Mouse (Mus musculus) hindbrain, embryonic 10.5 days (tissue): Measurements from ENCODE around the gene Daw1. TPM values are rescaled to one million over a fixed set of nuclear protein-coding genes. Genes with fewer than 3 reads are reported as not detected.

Experiments
- DNase-seq: peaks from one replicate; pipeline ENCODE4 v3.0.0-alpha.2; 2017; ENCODE audit warnings: low spot score
- H3K27ac ChIP-seq: fragments of 300-500 bp; sonication (generic); 2 replicates; pipeline ENCODE4 v1.5.1; 2016; ENCODE audit warnings: mild to moderate bottlenecking, moderate library complexity
- H3K27me3 ChIP-seq: fragments of 300-500 bp; sonication (generic); 2 replicates; pipeline ENCODE4 v1.6.1; 2016; ENCODE audit warnings: mild to moderate bottlenecking; ENCODE audit not compliant: poor library complexity, insufficient read depth, severe bottlenecking
- H3K36me3 ChIP-seq: fragments of 300-500 bp; sonication (generic); 2 replicates; pipeline ENCODE4 v1.6.1; 2016; ENCODE audit warnings: mild to moderate bottlenecking, moderate library complexity
- H3K4me1 ChIP-seq: fragments of 300-500 bp; sonication (generic); replicated peaks from 2 replicates; pipeline ENCODE4 v1.6.1; 2016; ENCODE audit warnings: mild to moderate bottlenecking
- H3K4me3 ChIP-seq: fragments of 300-500 bp; sonication (generic); 2 replicates; pipeline ENCODE4 v1.5.1; 2016; ENCODE audit warnings: mild to moderate bottlenecking, moderate library complexity
- H3K9me3 ChIP-seq: fragments of 300-500 bp; sonication (generic); 2 replicates; pipeline ENCODE4 v1.6.1; 2016; ENCODE audit warnings: mild to moderate bottlenecking, moderate library complexity
- whole genome bisulfite sequencing: fragments of 180-500 bp; shearing (Covaris S2); methylation state at CpG from one replicate; pipeline ENCODE4 v1.1.7; 2016; 5-methylcytosine and 5-hydroxymethylcytosine counted together
- polyA plus RNA-seq: library from polyadenylated mRNA; unstranded; fragments of >200 nt; fragmentation: Nextera tagmentation; extraction: Ambion mirVana; gene quantifications from 2 replicates; pipeline ENCODE4 v1.2.1, GENCODE M21; 2016

Gene Daw1
- polyA plus RNA-seq, 1 experiment from 2014 or later, result 0.67 TPM

DNA sequence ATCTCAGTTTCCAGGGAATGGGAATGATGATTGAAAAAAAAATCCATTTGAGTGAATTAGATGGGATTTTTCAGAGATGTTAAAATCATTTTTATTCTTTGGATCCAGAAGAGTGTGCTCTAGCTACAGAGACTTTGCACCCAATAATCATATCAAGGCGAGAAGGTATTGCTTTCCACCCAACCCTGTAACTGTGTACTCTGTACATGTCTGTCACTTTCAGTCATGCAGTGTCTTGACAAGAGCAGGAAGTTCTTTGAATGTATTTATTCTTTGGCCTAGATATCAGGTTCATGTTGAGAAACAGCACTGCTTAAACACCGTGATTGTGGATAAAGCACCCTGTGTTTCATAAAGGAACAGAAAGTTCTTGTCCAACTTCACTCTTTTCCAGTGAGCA, 13.0 kb upstream of the Daw1 start:
- Histone ChIP-seq H3K36me3 (no peaks in the 10 kb centered on the region), H3K27me3 (no peaks in the 10 kb centered on the region), H3K4me3 (no peak overlapping the region), H3K27ac (no peak overlapping the region), H3K4me1 (no peaks in the 10 kb centered on the region), H3K9me3 (no peaks in the 10 kb centered on the region)
- 85% methylated on average over 2 of the region's 2 CpGs for WGBS
- no peak for DNase-seq

GRCm38 (mm10) chr1:83150227-83150626, 9.3 kb upstream of the Daw1 start:
- H3K27ac ChIP-seq, result no peak overlapping the region
- no peaks in the 10 kb centered on the region for H3K36me3 ChIP-seq
- H3K4me3 ChIP-seq, result no peak overlapping the region
- no peaks in the 10 kb centered on the region for H3K9me3 ChIP-seq
- DNase-seq, result no peak
- H3K27me3 ChIP-seq, result no peaks in the 10 kb centered on the region
- 72% methylated on average over 3 of the region's 3 CpGs for WGBS
- no peaks in the 10 kb centered on the region for H3K4me1 ChIP-seq

DNA sequence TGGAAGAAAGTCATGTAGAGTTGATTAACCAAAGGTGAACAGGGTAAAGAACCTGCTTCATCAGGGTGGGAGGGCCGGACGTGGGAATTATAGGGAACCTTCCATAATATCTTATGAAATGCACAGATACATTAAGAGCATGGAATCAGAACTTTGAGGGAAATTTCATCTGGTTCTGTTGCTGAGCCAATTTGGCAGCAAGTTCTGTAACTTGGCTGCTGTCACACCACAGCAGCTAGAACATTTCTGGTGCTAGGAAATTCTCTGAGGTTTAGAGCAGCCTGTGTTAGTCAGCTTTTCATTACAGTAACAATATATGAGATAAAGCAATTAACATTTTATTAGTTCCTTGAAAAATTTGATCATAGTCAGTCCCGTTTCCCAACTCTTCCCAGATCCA, 6.6 kb upstream of the Daw1 start:
- Histone ChIP-seq H3K27me3 (no peaks in the 10 kb centered on the region), H3K4me3 (no peak overlapping the region), H3K4me1 (no peaks in the 10 kb centered on the region), H3K9me3 (no peaks in the 10 kb centered on the region), H3K36me3 (no peaks in the 10 kb centered on the region), H3K27ac (no peak overlapping the region)
- 90% methylated on average over 3 of the region's 3 CpGs for WGBS
- DNase-seq, result no peak

DNA sequence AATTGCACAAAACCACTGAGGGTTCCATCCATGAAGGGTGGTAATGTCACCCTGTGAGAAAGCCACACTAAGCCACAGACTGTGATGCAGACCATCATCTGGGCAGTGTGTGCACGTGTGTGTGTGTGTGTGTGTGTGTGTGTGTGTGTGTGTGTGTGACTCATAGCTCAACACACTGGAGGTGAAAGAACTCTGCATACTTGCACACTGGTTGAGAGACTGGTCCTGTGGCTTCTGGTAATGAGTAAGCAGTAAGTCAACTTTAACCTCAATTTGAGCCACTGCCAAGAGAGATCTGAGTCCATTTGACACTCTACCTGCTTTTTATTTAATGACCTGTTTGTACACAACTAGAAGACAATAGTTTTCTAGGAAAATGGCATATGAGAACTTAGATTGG, 2.7 kb upstream of the Daw1 start:
- Histone ChIP-seq H3K9me3 (no peaks in the 10 kb centered on the region), H3K27me3 (no peaks in the 10 kb centered on the region), H3K27ac (no peak overlapping the region), H3K4me1 (no peaks in the 10 kb centered on the region), H3K4me3 (no peak overlapping the region), H3K36me3 (no peaks in the 10 kb centered on the region)
- 71% methylated on average over 1 of the region's 1 CpGs for WGBS
- no peak for DNase-seq

DNA sequence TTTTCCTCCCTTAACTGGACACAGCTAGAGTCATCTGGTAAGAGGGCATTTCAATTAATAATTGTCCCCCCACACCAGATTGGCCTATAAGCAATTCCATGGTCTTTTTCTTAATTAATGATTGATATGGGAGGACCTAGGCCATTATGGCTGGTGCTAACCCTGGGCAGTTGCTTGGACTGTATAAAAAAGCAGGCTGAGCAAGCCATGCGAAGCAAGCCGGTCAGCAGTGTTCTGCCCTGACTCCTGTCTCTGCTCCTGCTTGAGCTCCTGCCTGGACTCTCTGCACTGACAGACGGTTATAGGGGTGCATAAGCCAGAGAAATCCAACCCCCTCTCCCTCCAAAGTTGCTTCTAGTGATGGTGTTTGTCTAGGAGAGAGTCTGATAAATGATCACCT, 2.1 kb downstream of the Daw1 start:
- no peak for DNase-seq
- H3K4me1 ChIP-seq, result no peaks in the 10 kb centered on the region
- H3K27ac ChIP-seq, result no peak overlapping the region
- H3K9me3 ChIP-seq, result no peaks in the 10 kb centered on the region
- H3K36me3 ChIP-seq, result no peaks in the 10 kb centered on the region
- WGBS, result 79% methylated on average over 3 of the region's 3 CpGs
- no peaks in the 10 kb centered on the region for H3K27me3 ChIP-seq
- H3K4me3 ChIP-seq, result no peak overlapping the region

DNA sequence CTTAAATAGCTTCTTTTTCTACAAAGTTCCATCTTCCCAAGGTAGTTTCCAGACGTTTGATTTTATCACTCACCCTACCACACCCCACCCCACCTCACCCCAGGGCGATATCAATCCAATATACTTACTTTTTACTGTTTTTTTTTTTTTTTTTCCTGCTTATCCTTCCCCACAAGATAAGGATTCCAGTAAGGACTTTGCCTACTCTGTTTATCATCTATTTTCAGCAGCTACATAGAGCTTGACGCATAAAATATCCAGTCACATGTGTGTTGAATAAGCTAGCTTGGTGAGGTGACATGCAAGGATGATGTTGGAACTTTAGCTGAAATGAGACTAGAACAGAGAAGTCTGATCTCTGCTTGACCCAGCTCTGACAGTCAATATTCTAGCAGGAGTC, 4.5 kb downstream of the Daw1 start:
- DNase-seq, result no peak
- no peaks in the 10 kb centered on the region for H3K27me3 ChIP-seq
- 85% methylated on average over 3 of the region's 3 CpGs for whole genome bisulfite sequencing
- no peaks in the 10 kb centered on the region for H3K4me1 ChIP-seq
- no peaks in the 10 kb centered on the region for H3K36me3 ChIP-seq
- no peaks in the 10 kb centered on the region for H3K9me3 ChIP-seq
- H3K27ac ChIP-seq, result no peak overlapping the region
- no peak overlapping the region for H3K4me3 ChIP-seq

- H3K27me3 ChIP-seq, result no peaks in the 10 kb centered on the region
- WGBS, result 88% methylated on average over 3 of the region's 3 CpGs
- H3K27ac ChIP-seq, result no peak overlapping the region
- H3K36me3 ChIP-seq, result no peaks in the 10 kb centered on the region
- no peak for DNase-seq
- no peak overlapping the region for H3K4me3 ChIP-seq
- no peaks in the 10 kb centered on the region for H3K4me1 ChIP-seq
- no peaks in the 10 kb centered on the region for H3K9me3 ChIP-seq
Measured at GRCm38 (mm10) chr1:83169158-83169557, 9.6 kb downstream of the Daw1 start.

GRCm38 (mm10) chr1:83175985-83176384, 16.4 kb downstream of the Daw1 start:
- 80% methylated on average over 1 of the region's 1 CpGs for WGBS
- H3K4me3 ChIP-seq, result no peak overlapping the region
- H3K4me1 ChIP-seq, result no peaks in the 10 kb centered on the region

DNA sequence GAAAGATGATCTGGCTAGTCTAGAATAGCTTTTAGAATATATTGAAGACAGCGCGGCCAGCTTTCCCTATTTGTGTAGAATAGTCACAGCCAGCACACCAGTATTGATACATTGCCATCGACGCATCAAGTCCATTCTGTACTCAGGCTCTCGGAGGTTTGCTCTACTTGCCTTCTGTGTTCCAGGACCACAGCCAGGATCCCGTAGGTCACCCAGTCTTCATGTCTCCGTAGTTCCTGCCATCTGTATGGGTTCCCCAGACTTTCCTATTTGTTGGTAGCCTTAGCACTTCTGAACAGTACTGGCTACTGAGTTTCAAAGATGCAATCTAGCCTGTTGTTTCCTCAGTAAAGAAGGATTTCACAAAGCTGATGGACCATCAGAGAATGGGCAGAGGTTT, 20.0 kb downstream of the Daw1 start:
- no peaks in the 10 kb centered on the region for H3K9me3 ChIP-seq
- 90% methylated on average over 7 of the region's 7 CpGs for WGBS
- DNase-seq, result no peak
- H3K4me3 ChIP-seq, result no peak overlapping the region
- H3K36me3 ChIP-seq, result no peaks in the 10 kb centered on the region
- H3K27ac ChIP-seq, result no peak overlapping the region
- H3K4me1 ChIP-seq, result no peaks in the 10 kb centered on the region
- no peaks in the 10 kb centered on the region for H3K27me3 ChIP-seq

More at GRCm38 (mm10) chr1:83175985-83176384, 16.4 kb downstream of the Daw1 start:
- no peaks in the 10 kb centered on the region for H3K9me3 ChIP-seq
- H3K27me3 ChIP-seq, result no peaks in the 10 kb centered on the region
- H3K27ac ChIP-seq, result no peak overlapping the region
- no peaks in the 10 kb centered on the region for H3K36me3 ChIP-seq
- DNase-seq, result no peak

DNA sequence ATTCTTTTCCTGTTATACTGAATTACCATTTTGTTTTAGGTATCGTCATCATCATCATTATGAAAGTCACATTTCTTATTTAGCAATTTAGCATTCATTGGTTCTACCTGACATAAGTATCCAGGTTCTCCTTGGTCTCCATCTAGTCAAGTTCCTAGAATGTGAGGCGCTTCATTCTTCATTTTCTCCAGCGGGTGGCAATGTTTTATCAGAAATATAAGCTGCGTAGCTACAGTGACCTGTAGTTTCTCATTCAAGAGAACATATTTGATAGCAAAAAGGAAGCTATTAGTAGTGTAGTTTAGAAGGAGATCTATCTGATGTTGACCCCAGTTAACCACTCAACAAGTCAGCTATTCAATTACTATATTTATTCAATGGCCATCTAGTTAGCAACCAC, 21.9 kb downstream of the Daw1 start:
- Histone ChIP-seq H3K4me3 (no peak overlapping the region), H3K36me3 (no peaks in the 10 kb centered on the region), H3K27me3 (no peaks in the 10 kb centered on the region), H3K27ac (no peak overlapping the region), H3K9me3 (no peaks in the 10 kb centered on the region), H3K4me1 (no peaks in the 10 kb centered on the region)
- DNase-seq, result no peak
- WGBS, result 67% methylated on average over 4 of the region's 4 CpGs

GRCm38 (mm10) chr1:83187154-83187553, 27.6 kb downstream of the Daw1 start:
- DNase-seq, result peak; percentile 41
- Histone ChIP-seq H3K4me3 (no peak overlapping the region), H3K9me3 (no peaks in the 10 kb centered on the region), H3K4me1 (no peaks in the 10 kb centered on the region), H3K36me3 (no peaks in the 10 kb centered on the region), H3K27me3 (no peaks in the 10 kb centered on the region), H3K27ac (no peak overlapping the region)
- WGBS, result 63% methylated on average over 2 of the region's 2 CpGs

DNA sequence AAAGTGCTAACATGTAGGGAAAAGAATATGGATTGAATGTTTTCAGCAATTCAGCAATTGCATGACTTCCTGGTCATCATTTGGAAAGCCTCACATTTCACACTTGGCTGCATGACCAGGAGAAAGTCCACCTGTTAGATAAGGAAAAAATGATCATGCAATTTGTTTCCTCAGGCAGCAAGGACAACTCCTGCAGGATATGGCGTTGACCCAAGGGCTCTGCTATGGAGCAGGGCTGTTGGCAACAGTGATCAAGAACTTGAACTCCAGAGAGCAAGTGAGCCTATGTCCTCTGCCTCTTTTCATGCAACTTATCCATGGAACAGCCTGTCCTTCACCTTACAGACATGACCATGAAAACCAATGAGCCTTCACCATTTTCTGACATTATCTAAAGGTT, 50.4 kb downstream of the Daw1 start:
- no peak overlapping the region for H3K4me3 ChIP-seq
- H3K4me1 ChIP-seq, result no peaks in the 10 kb centered on the region
- H3K27ac ChIP-seq, result no peak overlapping the region
- no peak for DNase-seq
- no peaks in the 10 kb centered on the region for H3K27me3 ChIP-seq
- H3K9me3 ChIP-seq, result no peaks in the 10 kb centered on the region
- no peaks in the 10 kb centered on the region for H3K36me3 ChIP-seq
- WGBS, result 88% methylated on average over 1 of the region's 1 CpGs

- WGBS, result 47% methylated on average over 1 of the region's 1 CpGs
- no peak overlapping the region for H3K4me3 ChIP-seq
- H3K36me3 ChIP-seq, result no peaks in the 10 kb centered on the region
- no peaks in the 10 kb centered on the region for H3K9me3 ChIP-seq
- no peaks in the 10 kb centered on the region for H3K4me1 ChIP-seq
- H3K27ac ChIP-seq, result no peak overlapping the region
- no peak for DNase-seq
- H3K27me3 ChIP-seq, result no peaks in the 10 kb centered on the region
Measured at GRCm38 (mm10) chr1:83218260-83218659, 58.7 kb downstream of the Daw1 start.

- no peak for DNase-seq
- 82% methylated on average over 1 of the region's 1 CpGs for WGBS
Measured at GRCm38 (mm10) chr1:83223072-83223471, 63.5 kb downstream of the Daw1 start.

More at GRCm38 (mm10) chr1:83223072-83223471, 63.5 kb downstream of the Daw1 start:
- Histone ChIP-seq H3K27me3 (no peaks in the 10 kb centered on the region), H3K9me3 (no peaks in the 10 kb centered on the region), H3K4me3 (no peak overlapping the region), H3K4me1 (no peaks in the 10 kb centered on the region), H3K27ac (no peak overlapping the region), H3K36me3 (no peaks in the 10 kb centered on the region)
